Mouse (Mus musculus): ENCODE results near the gene Rhd.

- TF ChIP-seq CTCF (IDR thresholded peaks at IDR 0.05; ENCODE audit: control insufficient read depth, insufficient read depth, low read length) (no peak), POLR2A (IDR thresholded peaks at IDR 0.05; ENCODE audit: borderline replicate concordance, control insufficient read depth, low read depth, low read length) (no peak)
These were observed 3.7 kb downstream of the Rhd start for GRCm38 (mm10) chr4:134868065-134868464.

Measured in bone marrow, adult 2 months (tissue).